Mouse (Mus musculus): ENCODE results near the gene Rsbn1l. TPM values are rescaled to one million over a fixed set of nuclear protein-coding genes. Genes with fewer than 3 reads are reported as not detected.

Rsbn1l gene
- total RNA-seq, 4 experiments from 2014 or later = 14.6 to 21.7 (median 16.6) TPM

Other genes starting within 250 kb of the Rsbn1l start
- 10 to 100 TPM in 2 of 4 experiments, 1 to 10 TPM in 2; 7.3 to 16.2 (median 11.5) TPM for gene Phtf2, start 74.3 kb downstream of the Rsbn1l start, total RNA-seq (2022)
- gene Tmem60, start 74.2 kb downstream of the Rsbn1l start, total RNA-seq (2022) = 10 to 100 TPM; 16.9 to 24.3 (median 23.4) TPM
- 10 to 100 TPM; 49.1 to 66.5 (median 62.2) TPM for gene Ptpn12, start 99.5 kb upstream of the Rsbn1l start, total RNA-seq (2022)
- gene Gsap, start 229.9 kb upstream of the Rsbn1l start, total RNA-seq (2022) = 10 to 100 TPM in 2 of 4 experiments, 1 to 10 TPM in 2; 5.7 to 13.5 (median 9.9) TPM